Mouse (Mus musculus) fibroblast of lung, adult 2 months (primary cell): ENCODE measurements at regions not wholly inside any gene's neighbourhood (a gene's known extent, or its start where the extent isn't known, plus 50 kb on each side); places are given as distances from the start of the nearest gene placed in this dataset.

ENCODE experiments used
- DNase-seq: peaks from one replicate; pipeline ENCODE4 v3.0.0-alpha.2; 2011; ENCODE audit warnings: low read depth

- no peak for DNase-seq
Measured at GRCm38 (mm10) chr11:6785471-6785870, 52.0 kb downstream of the Gm11983 start.

DNA sequence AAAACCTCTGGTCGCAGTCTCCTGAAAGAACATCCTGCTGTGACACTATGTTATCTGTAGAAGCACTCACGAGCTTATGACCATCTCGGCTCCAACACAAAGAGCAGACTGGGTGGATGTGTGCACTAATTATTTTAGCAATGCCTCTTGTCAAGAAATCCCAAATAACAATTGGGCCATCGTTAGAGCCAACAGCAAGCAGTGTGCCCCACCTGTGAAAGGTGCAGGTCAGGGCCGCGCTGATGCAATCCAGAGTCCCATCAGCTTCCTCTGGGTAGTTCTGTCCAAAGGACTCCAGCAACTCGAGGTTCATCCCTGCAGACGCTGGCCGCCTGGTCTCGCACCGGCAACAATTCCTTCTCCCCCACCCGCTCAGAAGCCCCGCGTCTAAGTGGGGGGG is 54.6 kb downstream of the Gm11983 start:
- DNase-seq, result no peak

DNA sequence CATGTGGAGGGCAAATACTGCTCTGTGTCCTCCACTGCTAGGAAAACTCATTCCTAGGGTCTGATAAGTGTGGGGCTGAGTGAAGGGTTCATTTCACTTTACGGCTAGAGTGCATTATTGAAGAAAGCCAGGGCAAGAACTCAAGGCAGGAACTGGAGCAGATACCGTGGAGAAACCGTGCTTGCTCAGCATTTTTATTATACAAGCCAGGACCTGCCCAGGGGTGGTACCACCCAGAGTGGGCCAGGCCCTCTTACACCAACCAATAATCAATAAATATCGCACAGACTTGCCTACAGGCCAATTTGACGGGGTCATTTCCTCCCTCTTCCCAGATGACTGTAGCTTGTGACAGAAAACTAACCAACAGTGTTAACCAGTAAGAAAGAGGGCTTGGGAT is 57.7 kb downstream of the Gm11983 start:
- DNase-seq, result no peak

DNA sequence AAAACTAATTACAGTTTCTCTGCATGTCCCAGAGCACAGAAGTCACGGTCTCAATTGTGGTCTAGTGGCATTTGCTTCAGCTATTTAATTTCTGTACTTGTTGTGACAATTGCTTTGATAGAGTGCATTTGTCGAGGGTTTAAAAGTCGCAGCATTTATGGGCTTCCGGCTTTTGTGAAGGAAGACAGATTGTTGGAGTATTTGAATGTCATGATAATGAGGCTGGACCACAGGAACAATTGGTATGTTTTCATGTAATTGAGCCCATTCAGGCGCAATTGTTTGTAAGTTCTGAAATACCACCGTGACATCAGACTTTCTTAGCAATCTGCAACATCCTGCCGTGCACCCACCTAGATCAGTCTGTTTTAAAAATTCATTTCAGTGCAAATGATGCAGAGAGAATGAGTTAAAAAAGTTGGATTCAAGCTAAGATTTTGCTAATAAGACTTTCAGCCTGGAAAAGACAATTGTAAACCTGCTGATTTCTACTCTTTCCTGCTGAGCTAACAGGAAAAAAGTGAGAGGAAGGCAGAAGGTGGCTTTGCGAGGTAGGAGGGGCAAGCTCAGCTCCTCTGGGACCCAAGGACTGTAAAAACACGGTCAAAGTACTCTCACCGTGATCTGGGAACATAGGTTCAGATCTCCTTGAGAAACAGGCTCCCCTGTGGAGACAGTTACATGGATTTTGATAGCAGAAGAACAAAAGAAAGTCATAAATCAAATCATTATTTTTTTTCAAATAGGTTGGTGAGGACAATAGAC is 58.7 kb downstream of the Gm11983 start:
- no peak for DNase-seq

GRCm38 (mm10) chr11:6777566-6777965 is 59.9 kb downstream of the Gm11983 start:
- no peak for DNase-seq

DNA sequence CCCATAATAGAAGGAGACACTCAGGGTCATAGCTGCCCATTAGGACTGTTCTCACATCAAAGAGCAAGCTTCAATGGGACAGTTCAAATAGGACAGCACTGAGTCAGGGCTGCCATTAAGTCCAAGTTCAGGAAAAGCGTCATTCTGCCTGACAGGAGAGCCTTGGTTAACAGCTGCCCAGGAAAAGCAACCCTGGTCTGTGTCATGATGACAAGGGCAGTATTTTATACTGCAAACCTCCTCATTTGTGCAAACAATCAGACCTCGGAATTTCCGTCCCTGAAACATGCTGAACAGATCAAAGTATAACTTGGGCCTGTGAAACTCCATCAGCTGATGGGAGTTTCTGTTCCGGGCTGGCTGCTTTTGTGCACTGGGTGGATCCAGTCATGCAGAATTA is 62.8 kb downstream of the Gm11983 start:
- no peak for DNase-seq

- DNase-seq, result no peak
Measured at GRCm38 (mm10) chr11:6773951-6774350, 63.5 kb downstream of the Gm11983 start.

- no peak for DNase-seq
Measured at GRCm38 (mm10) chr11:6773364-6773763, 64.1 kb downstream of the Gm11983 start.

DNA sequence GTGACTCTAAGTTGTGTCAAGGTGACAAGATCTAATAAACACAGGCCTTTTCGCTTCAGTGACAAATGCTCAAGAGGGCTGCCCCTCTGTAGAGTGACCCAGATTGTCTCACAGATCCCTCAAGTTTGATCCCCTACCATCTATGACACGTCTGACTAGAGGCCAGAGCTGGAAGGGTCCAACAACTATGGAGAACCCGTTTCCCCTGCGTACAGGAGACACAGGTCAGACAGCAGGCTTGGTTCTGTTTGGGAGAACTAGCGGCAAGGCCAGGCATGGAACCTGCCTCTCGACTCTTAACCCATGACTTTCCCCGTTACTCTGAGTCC is 68.1 kb downstream of the Gm11983 start:
- DNase-seq, result no peak

DNA sequence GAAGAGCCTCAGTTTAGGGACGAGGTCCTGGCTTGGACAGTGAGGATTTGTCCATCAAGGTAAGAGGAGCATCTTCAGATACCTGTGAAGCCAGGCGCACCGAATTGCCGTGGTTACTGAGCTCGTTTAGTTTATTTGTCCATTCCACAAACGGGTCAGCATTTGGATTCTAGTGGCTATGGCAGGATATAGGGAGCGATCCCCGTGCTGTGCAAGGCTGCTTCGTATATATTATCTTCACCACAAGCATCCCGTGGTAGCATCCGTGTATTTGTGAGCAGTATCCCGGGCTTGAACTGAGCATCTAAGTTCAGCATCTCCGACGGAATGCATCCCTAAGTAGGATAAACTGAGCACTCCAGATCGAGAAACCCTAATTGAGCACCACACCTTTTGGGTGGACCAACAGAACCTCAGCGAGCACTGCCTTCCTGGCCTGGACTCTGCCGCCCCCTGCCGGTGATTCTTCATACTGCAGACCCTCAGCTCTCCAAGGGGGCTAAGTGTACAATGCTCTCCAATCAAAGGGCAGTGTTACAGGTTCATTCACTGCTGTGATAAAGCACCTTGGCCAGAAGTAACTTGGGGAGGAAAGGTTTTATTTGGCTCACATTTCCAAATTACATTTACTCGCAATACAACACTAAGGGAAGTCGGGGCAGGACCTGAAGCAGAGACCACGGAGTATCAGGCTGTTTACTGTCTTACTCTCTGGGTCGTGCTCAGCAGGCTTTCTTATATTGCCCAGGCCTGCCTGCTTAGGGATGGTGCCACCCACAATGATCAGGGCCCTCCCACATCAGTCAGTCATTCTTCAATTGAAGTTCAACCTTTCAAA is 68.6 kb downstream of the Gm11983 start:
- no peak for DNase-seq

DNA sequence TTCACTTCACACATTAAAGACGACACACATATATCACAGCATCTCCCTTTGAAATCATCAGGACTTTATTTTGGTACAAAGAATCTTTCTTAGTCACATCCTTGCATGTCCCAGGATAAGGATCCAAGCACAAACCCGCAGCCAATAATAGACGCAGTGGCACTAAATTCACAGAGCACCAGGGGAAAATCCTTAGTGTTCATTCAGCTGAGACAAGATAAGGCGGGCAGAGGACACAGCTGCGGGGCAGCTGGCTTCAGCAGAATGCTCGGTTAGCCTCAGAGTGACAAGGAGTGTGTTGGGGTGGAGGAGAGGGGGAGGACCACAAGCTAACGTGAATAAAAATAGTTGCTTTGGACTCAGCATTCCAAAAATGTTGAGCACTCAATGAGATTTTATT is 70.7 kb downstream of the Gm11983 start:
- no peak for DNase-seq

- no peak for DNase-seq
Measured at GRCm38 (mm10) chr11:6765333-6765957, 72.0 kb downstream of the Gm11983 start.

DNA sequence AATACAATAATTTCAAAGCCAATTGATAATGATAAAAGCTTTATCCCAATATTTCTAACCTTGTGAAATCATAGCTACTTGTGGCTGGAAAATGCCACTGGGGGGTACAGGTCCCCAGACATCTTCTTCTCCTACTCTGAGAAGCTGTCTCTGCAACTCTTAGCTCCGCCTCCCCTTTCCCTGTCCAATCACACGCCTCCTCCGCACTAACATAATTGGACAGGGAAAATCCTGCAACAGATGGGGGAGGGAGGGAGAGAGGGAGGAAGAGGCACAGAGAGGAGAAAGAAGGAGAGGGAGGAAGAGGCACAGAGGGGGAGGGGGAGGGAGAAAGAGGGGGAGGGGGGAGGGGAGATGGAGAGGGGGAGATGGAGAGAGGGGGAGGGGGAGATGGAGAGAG is 73.3 kb downstream of the Gm11983 start:
- no peak for DNase-seq

DNA sequence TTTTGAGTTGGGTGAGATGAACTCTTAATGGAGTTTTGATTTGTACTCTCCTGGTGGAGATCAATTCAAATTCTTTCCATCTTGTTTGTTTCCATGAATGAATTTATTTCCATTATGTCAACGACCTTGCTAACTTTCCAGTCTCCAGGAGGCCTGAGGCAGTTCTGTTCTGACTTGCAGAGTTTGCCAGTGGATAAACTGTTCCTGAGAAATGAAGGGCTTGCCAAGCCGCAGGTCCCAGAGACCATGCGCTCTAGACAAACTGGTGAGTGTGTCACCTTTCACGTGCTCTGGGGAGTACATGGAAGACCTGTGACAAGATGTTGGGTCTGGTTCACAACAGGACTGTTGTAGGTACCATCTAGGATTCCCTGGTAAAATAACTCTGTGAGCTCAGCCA is 74.5 kb downstream of the Gm11983 start:
- peak; percentile 31 for DNase-seq

- DNase-seq, result no peak
Measured at GRCm38 (mm10) chr11:6761876-6762628, 75.4 kb downstream of the Gm11983 start.

DNA sequence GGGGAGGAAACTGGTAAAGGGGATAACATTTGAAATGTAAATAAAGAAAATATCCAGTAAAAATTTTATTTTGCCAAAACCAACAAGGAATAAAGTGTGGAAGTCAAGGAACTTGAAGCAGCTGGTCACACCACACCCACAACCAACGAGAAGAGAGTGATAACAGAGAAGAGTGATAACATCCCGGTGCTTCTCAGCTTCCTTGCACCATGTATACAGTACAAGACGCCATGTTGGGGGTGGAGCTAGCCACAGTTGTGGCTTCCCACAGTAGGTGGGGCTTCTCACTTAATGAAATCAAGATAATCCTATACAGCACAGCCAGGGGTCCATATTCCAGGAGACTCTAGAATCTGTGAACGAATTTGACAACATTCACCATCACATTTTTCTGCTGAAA is 77.9 kb downstream of the Gm11983 start:
- DNase-seq, result no peak

GRCm38 (mm10) chr11:6739439-6739838 is 81.1 kb downstream of the Ramp3 start:
- DNase-seq, result no peak

GRCm38 (mm10) chr11:6738581-6738980 is 80.3 kb downstream of the Ramp3 start:
- no peak for DNase-seq

DNA sequence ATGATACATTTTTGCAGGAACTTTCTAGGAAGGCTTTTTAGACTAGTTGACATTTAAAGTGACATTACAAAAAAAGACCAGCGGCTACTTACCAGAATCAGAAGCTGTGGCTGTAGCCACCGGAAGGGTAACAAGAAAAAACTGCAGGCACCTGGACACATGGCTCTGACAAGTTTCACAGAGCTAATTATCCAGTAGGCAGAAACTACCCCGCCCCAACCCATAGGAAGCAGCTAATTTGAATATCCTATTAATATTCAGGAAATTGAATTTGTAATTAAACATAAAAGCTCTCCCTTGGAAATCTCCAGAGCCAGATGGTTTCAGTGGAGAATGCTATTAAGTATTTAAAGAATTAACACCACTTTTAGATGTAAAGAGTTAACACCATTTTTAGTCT is 79.8 kb downstream of the Ramp3 start:
- no peak for DNase-seq

GRCm38 (mm10) chr11:6734746-6735430 is 76.6 kb downstream of the Ramp3 start:
- no peak for DNase-seq

DNA sequence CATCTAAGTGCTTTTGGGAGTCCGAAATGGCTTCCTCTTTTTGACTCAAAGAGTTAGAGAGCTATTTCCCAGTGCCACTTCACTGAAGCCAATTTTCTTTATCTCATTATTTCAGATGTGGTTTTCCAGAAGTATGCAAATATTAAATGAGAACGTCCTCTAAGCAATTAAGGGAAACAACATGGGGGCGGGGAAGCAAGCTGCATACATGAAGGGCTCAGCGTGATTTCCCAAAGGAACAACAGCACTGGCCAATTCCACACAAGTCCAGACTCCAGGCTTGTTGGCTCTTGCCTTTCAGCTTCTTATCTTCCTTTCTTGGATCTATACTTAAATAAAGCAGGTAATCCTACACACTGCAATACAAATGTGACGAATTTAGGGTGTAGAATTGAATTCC is 73.2 kb downstream of the Ramp3 start:
- DNase-seq, result no peak
